Mouse (Mus musculus) CD4-positive, CD25-positive, alpha-beta regulatory T cell, adult 2 months (primary cell): ENCODE measurements around the gene Myo18a.

Source experiments
- DNase-seq: peaks from one replicate; pipeline ENCODE4 v3.0.0-alpha.2; 2012; ENCODE audit warnings: low read depth, low spot score

The Myo18a gene

DNA sequence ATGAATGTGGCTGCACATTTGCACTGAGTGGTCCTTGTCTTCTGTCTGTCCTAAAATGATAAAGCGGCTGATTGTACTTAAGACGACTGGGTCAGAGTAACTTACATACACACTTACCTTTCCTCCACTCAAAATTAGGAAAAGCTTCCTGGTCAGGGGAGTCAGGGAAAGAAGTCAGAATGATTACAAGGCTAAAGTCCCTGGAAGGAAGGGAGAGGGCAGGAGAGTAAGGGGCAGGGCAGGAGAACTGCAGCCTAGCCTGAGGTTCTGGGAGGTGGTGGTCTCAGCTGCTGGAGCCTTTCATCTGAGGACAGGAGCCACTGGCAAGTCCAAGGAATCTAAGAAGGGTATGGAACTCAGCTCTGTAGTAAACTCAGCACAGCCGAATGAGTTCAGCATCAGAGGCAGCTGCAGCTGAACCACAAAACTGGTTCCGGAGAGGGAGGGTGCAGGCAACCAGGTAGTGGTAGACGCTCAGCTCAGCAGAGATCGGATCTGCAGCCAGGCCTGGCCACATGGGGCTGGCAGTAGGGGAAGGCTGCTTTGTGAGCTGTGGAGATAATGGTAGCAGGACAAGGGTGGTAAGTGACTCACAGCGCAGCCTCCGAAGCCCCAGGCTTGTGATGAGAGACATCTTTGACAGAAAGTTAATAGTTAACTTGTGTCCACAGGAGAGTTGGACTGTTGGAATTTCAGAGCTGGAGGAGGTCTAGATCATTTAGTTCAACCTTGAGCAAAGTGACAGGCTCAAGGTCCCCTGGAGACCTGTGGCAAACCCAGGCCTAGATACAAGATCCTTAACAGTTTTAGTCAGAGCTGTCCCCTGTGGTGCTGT lies 9.1 kb downstream of the Myo18a start:
- peak; percentile 24 for DNase-seq

DNA sequence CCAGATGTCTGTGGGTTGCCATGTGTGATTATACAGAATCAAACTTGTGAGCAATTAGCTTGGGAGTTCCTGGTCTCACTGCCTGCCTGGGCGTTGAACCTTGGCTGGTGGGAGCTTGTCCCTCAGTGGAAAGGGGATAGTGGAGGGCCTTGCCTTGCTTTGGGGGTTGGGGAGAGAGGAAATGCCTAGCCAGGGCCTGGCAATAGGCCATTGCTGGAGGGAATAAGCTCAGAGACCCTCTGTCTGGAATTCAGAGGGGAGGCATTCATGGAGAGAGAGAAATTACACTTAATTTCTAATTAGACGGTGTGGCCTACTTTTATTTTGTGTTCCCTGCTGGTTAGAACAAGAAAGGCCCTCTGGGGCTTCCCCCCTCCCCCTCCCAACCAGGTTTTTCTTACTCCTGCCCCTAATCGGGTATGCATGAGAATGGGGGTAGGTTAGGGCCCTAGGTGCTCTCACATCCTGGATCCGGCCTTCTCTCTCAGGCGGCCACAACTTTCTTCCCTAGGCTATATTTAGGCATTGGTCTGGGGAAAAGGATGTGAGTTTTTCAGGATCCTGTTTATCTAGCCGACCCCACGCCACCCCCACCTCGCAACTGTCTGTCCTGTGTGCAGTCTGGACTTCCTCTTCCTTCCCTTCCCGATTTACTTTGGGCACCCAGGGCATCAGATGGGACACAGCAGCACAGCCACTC lies 12.8 kb downstream of the Myo18a start:
- no peak for DNase-seq

DNA sequence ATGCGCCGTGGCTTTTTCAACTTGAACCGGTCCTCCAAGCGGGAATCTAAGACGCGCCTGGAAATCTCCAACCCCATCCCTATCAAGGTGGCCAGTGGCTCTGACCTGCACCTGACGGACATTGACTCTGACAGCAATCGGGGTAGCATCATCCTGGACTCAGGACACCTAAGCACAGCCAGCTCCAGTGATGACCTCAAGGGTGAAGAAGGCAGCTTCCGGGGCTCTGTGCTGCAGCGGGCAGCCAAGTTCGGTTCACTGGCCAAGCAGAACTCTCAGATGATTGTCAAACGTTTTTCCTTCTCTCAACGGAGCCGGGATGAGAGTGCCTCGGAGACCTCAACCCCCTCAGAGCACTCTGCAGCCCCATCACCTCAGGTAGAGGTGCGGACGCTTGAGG lies 14.4 kb downstream of the Myo18a start:
- DNase-seq, result no peak

- no peak for DNase-seq
These were observed 14.9 kb downstream of the Myo18a start for GRCm38 (mm10) chr11:77777937-77778336.

DNA sequence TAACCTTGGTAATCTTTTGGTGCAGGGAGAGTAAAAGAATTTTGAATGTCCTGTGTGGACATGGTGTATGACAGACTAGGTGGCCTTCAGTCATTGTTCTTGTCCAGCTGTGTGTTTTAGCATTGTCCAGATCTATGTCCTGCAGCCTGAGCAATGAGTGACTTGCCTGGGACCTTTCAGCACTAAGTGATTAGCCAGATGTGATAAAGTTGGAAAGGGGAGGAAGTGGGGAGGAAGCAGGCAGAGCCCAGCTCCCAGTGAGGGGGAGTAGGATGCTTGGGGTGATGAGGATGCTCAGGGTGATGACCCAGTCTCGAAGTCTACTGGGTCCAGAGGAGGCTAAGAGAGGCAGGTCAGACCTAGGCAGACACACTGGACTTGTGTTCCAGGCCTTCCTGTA lies 16.2 kb downstream of the Myo18a start:
- DNase-seq, result no peak

GRCm38 (mm10) chr11:77781088-77781487 lies 18.0 kb downstream of the Myo18a start:
- no peak for DNase-seq

DNA sequence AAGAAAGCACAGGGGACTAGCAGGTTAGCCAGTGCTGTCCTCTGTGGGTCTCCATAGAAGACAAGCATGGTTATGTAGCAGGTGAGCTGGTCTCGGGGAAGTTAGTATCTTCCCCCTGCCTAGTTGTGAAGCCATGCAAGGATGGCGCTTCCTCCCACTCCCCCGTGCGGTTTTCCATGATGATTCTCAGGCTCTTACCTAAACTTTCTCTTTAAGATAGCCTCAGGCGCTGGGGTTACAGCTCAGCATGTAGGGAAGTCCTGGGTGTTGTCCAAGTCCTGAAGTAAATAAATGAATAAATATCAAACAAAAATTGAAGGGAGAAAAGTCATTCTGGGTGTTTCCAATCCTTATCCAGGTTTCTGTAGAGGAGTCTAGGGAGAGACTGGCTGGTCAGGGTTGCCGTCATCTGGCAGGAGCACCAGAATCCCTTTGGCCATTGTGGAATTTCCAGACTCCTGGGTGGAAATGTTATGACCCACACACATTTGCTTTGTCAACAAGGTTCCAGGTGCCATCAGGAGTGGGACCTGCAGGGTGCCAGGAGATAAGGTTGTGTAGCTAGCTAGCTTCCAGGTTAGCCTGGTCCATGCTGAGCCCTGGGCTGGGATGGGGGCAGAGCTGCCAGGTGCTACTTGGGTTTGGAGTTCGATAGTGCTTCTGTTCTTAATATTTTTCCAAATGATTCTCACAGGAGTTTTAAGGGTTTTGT lies 19.2 kb downstream of the Myo18a start:
- DNase-seq, result no peak

DNA sequence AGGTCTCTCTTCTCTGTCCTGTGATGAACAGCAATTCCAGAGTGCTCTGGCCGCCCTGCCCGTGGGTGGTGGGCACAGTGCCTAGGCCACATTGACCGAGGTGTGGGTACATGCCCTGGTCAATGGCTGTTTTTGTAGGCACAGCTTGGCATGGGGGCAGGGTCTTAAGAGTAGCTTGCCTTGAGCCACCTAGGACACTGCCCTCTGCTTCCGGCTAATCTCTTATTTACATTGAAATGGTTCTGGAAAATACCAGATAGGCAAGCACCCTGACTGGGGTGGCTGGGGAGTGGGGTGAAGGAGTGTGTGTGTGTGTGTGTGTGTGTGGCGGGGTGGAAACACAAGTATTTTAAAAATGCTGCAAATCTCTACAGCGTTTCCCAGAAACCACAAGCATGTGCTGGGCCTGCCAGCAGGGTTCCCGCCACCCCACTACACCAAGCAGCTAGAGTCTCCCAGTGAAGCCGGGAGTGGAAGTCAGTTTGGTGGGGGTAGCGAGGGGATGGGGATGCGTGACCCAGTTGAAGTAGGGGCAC lies 20.2 kb downstream of the Myo18a start:
- no peak for DNase-seq

DNA sequence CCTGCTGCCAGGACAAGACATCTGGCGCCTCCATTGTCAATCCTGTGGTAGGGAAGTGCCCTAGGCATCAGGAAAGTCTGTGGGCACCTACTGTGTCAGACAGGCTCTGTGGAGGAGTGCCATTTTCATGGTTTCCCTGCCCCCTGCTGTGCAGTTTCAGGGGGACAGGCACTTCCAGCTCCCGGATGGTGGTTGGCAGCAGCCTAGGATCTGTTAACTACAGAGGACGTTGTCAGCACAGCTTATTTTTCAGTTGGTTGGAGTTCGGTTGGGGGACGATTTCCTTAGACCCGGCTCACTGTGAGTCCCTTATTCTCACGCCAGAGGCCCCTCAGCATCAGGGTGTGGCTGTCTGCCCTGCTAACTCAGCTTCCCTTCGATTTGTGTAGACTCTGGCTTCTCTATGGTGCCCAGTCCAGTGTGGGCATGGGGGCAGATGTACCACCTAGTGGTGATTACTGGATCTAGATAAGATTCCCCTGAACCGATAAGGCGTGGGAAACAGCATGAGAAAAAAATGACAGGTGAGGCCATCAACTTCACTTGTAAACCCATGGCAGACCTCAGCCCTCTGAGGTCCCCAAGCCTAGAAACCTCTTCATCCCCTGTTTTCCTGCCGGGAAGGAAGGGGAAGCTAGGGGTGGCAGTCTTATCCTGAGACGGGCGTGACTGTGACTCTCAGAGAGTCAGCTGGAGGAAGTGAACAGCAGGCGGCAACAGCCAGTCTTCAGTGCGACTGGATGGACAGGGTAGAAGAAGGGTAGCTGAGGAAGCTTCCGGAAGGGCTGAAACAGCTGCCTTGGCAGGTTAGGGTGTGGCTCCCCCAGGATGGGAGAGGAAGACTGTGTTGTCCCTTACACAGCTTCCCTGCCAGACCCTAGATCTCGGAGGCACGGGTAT lies 21.0 kb downstream of the Myo18a start:
- peak; percentile 48 for DNase-seq

DNA sequence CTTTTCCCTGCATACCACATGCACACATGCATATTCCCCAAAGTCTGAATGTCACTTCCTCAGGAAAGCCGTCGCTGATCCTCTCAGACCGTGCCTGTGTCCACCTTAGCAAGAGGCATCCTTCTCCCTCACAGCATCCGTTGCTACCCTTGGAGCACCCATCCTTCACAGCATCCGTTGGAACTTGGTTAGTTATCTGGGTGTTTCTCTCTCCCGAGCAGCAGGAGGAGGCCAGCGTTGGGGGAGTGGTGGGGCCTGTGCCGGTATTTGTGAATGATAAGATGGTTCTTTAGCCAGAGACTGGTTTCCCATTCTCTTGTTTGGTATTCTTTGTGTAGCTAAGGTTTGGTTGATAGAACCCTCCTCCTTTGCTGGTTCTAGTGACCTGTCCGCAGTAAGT lies 21.8 kb downstream of the Myo18a start:
- no peak for DNase-seq

GRCm38 (mm10) chr11:77785396-77785767 lies 22.3 kb downstream of the Myo18a start:
- DNase-seq, result no peak

DNA sequence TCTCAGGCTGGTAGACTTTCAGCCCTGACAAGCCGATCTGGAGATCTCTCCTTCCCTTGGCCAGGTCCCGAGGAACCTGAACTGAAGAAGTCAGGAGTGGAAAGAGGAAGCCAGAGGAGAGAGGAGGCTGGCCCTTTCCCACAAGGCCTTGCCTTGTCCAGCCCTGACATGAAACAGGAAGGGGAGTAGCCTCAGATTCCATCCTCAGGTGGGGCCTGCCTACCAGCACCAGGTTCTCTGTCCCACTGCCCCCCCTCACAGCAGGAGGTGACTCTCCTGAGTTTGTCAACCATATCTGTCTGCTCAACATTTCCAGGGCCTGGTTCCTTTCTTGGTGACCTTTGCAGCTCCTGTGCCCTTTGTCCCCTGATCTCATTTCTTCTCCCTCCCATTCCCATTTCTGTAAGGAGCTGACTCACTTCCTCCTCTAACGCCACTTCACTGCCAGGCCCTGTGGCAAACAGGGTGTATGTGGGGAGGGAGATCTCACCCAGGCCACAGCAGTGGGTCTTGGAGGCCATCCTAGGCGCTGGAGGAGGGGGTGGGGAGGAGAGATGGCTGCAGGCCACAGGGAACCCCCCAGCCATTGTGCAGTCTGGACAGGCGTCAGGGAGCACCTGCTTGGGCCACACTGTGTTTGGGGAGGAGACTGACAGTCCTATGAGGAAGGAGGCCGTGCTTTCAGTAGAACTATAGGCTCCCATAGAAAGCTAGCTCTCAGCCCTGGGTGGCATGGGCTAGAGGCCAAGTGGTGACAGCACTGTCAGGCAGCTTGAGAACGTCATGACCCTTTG lies 22.9 kb downstream of the Myo18a start:
- DNase-seq, result no peak

DNA sequence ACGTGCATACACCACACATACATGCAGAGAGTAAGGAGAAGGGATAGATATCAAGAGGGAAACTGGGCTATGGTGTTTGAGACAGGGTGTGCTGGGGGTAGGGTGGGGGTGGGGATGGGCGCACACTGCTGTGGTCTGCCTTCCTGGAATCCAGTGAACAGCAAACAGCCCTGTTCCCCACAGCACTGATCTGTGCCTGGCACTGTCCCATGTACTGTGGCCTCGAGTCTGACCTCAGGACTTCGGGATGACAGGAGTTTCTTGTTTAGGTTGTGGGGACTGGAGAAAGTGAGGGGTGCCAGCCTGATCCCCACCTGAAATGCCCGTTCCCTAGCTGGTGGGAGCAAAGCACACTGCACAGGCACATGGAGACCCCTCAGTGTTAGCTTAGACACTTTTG lies 24.7 kb downstream of the Myo18a start, which contains the start of gene Gm10277:
Gene Gm10277 (minus strand): TSS at position 41 of the 400 bp plus-strand sequence.
- DNase-seq, result no peak

GRCm38 (mm10) chr11:77789512-77789911 lies 26.5 kb downstream of the Myo18a start:
- no peak for DNase-seq

GRCm38 (mm10) chr11:77790286-77790685 lies 27.2 kb downstream of the Myo18a start:
- no peak for DNase-seq

DNA sequence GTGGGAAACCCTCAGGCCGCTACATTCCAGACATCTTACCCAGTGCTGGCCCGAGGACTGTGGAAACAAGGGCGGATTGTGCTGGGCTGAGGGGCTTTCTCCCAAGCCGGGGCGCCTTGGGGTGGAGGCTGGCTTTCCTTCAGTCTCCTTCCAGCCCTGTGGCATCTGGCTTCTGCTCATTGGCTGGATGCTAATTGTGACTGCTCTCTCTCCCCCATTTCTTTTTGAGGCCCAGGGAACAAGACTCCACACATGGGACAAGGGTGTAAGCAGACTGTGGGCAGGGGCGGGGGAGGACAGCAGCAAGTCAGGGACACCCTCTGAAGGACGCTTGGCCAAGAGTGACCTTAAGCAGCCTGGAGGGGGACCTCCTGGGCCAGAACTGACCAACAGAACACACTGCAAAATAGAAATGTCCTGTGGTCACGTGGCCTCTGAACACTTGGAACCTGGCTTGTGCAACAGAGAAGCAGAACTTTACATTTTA lies 28.2 kb downstream of the Myo18a start:
- DNase-seq, result peak; percentile 11

DNA sequence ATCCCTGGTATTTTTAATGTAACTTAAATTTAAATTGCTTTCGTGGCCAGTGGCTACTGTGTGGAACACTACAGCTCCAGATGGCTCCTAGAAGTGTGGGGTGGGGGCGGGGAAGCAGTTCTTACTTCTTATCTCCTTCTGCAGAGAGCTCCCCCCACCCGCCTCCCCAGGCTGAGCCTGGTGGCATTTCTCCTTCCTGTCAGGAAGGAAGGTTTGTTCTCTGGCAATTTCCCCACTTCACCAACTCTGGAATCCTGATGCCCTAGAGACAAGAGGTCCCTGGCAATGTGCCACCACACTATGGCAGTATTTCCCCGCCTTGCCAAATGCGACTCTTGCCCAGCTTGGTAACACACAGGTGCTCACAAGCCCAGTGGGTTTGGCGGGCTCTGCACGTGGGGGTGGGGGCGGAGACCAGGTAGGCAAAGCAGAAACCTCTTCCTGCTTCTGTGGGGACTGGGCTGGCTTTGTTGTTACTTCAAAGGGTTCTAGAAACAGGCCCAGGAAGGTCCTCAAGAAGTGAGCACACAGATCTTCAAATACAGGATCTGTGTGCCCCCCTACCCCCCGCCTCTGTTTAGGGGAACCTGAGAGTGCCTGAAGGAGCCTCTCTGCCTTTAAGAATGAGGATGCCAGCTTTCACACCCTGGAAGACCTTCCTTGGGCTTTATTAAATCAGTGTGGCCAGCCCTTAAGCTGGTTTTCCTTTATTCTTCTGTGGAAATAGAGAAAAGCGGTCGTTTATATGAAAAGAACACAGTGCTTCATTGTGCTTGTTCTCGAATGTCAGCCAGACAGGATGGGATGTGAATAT lies 28.9 kb downstream of the Myo18a start:
- peak; percentile 82 for DNase-seq

DNA sequence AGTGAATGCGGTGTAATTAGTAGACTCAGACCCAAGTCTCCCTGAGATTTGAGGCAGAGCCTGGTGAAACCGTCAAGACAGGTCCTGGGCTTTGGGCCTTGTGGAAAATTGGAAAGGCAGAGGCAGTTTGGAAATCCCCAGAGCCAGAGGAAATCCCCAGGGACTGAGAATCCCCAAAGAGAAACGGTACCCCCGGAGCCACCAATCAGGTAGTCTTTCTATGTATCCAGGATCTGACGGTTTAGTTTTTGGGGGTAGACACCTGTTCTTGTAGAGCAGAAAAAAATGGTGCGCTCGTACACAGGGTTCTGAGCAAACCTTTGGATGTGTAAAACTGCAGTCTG lies 29.5 kb downstream of the Myo18a start:
- DNase-seq, result peak; percentile 43

DNA sequence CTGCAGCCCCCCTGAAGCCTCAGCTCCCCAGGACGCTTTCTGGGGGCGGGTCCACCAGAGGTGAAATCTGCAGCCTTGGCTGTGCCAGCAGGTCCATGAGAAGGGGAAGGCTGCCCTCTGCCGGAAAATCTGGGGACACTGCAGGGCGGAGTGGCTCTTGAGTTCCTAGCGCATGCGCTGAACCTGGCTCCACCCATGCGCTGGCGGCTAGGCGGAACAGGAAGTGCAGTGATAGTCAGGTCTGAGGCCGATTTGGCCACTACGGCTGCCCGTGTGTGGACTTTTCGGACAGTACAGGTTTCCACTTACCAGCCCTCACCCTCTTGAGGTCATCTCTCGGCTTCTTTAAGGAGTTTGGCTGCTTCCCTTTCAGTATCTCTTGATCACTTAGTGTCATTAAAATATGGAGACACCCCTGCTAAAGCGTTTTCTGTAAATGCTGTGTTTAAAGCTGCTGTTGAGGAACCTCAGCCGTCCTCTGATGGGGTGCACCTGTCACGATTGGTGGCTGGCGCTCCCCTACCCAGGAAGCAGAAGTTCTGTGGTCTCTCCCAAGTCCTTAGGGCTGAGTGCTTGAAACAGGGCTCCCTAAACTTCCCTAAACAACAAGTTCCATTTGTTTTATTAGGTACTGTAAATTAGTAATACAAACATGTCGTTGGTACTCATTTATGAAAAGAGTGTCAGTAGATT lies 30.3 kb downstream of the Myo18a start:
- peak; percentile 98 for DNase-seq
